In the genomic region with DNA sequence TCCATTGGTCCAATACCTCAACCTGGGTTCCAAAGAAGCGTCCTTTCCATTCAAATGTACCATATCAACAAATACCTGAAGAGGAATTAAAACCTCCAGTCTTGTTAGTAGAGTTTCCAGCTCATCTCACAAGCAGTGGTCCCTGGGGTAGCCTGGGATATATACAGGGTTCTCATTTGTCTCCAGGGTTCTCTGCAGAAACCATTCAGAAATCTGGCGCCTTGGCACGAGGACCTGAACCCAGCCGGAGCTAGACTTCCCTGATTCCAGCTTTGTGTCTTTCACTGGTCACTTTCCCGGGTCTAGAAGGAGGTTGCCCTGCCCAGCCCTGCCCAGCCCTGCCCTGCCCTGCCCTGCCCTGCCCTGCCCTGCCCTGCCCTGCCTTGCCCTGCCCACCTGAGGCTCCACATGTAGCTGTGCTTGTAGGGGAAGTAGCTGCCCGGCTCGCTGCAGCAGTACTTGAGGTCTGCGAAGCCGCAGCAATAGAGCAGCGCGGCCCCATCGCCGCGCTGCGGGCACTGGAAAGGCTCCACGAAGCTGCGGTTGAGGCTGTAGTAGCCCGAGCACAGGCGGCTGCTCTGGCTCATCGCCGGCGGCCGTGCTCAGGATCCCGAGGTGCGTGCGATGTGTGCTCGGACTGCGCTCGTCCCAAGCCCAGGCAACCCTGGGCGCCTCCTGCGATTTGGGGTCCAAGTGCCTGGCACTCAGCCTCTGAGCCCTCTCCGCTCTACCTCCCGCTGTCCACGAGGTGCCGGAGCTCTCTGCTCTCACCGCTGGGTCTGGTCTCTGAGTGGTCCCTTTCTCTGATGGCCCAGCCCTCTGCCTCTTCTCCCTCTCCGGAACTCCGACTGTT, we compare ENCODE assay signal across 8 mouse cellular contexts. TPM values are rescaled to one million over a fixed set of nuclear protein-coding genes. Genes with fewer than 3 reads are reported as not detected.
DNase-seq lines count a peak whose midpoint lies in the region; ATAC-seq lines count a peak whose summit lies in the region.
"Had no signal": no experiment of that assay in that cellular context is flagged by ENCODE, and none has a peak within 500 bp of the region (broad histone marks: within the 10 kb centered on the region; RNA-seq: fewer than 3 reads in every experiment).

A gene (minus strand): TSS at position 767 of the 853 bp plus-strand sequence.

- no peaks in the 10 kb centered on the region for H3K4me1 ChIP-seq in heart, embryonic 11.5 days (ENCODE audit: control insufficient read depth, insufficient read depth, low read length)

- no peaks in the 10 kb centered on the region for H3K36me3 ChIP-seq in heart, embryonic 11.5 days (ENCODE audit: control insufficient read depth, insufficient read depth, low read length)

- H3K27ac ChIP-seq in heart, embryonic 11.5 days (ENCODE audit: low read depth, low read length) = no peak within 1 kb of the TSS

- DNase-seq in B cell, adult 2 months = peak; percentile 9 to 17
- DNase-seq in Muller cell, postnatal 12 days (ENCODE audit: inconsistent ontology term) = peak; percentile 66
- peak; percentile 28 to 53 for DNase-seq in cerebellum, postnatal 4 days (ENCODE audit: low spot score in 2 of 2)
- DNase-seq in kidney, postnatal 10 days = peak; percentile 41
- peak; percentile 42 for DNase-seq in right cerebral cortex, postnatal 4 days

- H3K9me3 ChIP-seq in heart, embryonic 11.5 days (replicated peaks; ENCODE audit: control insufficient read depth, low read length) = no peaks in the 10 kb centered on the region

- peak within 1 kb of the TSS; percentile 51 for H3K4me3 ChIP-seq in heart, embryonic 11.5 days (ENCODE audit: low read depth, low read length)

- H3K9ac ChIP-seq in heart, embryonic 11.5 days (ENCODE audit: low read depth, low read length) = peak within 1 kb of the TSS; percentile 54

- WGBS in heart, embryonic 11.5 days (ENCODE audit: insufficient replicate concordance) = 5% methylated on average over 38 of the region's 38 CpGs

- ATAC-seq in heart, embryonic 11.5 days (replicated peaks; ENCODE audit: insufficient number of reproducible peaks, low FRiP score, low TSS enrichment) = 0 out of 2 replicates have a peak, but pooled peaks have one; percentile 52
- peak; percentile 78 for ATAC-seq in megakaryocyte-erythroid progenitor cell, adult 5-6 weeks (replicated peaks; ENCODE audit: low FRiP score, low TSS enrichment, poor library complexity, severe bottlenecking)

- peaks cover 11% of the 10 kb centered on the region; the same call in 1 of the 2 replicates for H3K27me3 ChIP-seq in heart, embryonic 11.5 days (ENCODE audit: control insufficient read depth, insufficient read depth, low read length)

- peak within 1 kb of the TSS; percentile 94 for H3K4me2 ChIP-seq in heart, embryonic 11.5 days

RNA-seq across cellular contexts. Expression of the gene that starts here (rescaled TPM):
- 0.23 TPM in 1 of 2 replicates, not detected in the other for polyA plus RNA-seq in heart, embryonic 11.5 days (2014; fragmentation: Nextera tagmentation; extraction: Ambion mirVana)
- not detected in 2 replicates for total RNA-seq in megakaryocyte-erythroid progenitor cell, adult 5-6 weeks (2014; fragmentation: Nextera tagmentation)
- total RNA-seq in megakaryocyte-erythroid progenitor cell, adult 5-6 weeks (2017) = not detected in 2 replicates
- polyA plus RNA-seq: gonadal fat pad, adult 2 months had no signal

Comparison
In these comparisons a context has a peak if more than half of its experiments do, and no peak if none do; other contexts are left out.
1. Peak in ATAC-seq, H3K4me3 ChIP-seq, H3K9ac ChIP-seq and H3K4me2 ChIP-seq in heart, embryonic 11.5 days; RNA of the gene not detected or under 1 TPM.
2. Peak in ATAC-seq in megakaryocyte-erythroid progenitor cell, adult 5-6 weeks; RNA of the gene not detected or under 1 TPM.
3. DNase-seq: peak in every context shown above with its lines; median percentile 66 in Muller cell, postnatal 12 days; 42 in right cerebral cortex, postnatal 4 days; 41 in kidney, postnatal 10 days; 40 in cerebellum, postnatal 4 days; 13 in B cell, adult 2 months.